Mouse (Mus musculus): Measurements from ENCODE around the gene Top3a.

- no peak for TF ChIP-seq POLR2A (IDR thresholded peaks at IDR 0.05; ENCODE audit: extremely low read depth, insufficient read depth, low read length)
- TF ChIP-seq CTCF (IDR thresholded peaks at IDR 0.05; ENCODE audit: low read depth, low read length) = no peak
These were observed 13.3 kb upstream of the Top3a start for GRCm38 (mm10) chr11:60790472-60790871.
